In the genomic region with DNA sequence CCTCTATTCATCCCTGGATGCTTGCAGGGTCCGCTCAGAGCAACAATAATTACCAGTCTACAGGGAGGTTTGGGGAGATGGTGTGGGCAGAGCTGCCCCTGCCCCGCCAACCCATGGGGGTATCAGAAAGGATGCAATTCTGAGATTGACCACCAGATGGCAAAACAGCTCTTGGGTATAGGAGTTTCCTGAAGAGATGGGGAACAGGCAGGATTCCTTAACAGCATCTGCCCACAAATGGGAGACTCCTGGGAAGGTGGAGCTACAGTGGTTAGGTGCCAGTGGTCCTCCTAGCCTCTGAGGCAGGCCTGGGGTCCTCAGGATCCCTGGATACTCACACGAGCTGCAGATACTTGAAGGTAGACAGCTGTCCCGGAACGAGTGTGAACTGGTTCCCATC, we compare ENCODE assay signal across 9 mouse cellular contexts. TPM values are rescaled to one million over a fixed set of nuclear protein-coding genes. Genes with fewer than 3 reads are reported as not detected.
DNase-seq lines count a peak whose midpoint lies in the region; ATAC-seq and TF ChIP-seq lines count a peak whose summit lies in the region.
"Had no signal": no experiment of that assay in that cellular context is flagged by ENCODE, and none has a peak within 500 bp of the region (broad histone marks: within the 10 kb centered on the region; RNA-seq: fewer than 3 reads in every experiment).

No protein-coding gene starts in this region.

- no peak overlapping the region for H3K4me3 ChIP-seq in midbrain, postnatal 0 days (ENCODE audit: low read depth, low read length)

- H3K27me3 ChIP-seq in midbrain, postnatal 0 days (ENCODE audit: insufficient read depth, low read length) = no peaks in the 10 kb centered on the region

- TF ChIP-seq CTCF in midbrain, postnatal 0 days (IDR thresholded peaks at IDR 0.05) = peak; percentile 92

- peak; percentile 67 for DNase-seq in layer of hippocampus, adult 11-12 months (ENCODE audit: low spot score)
- DNase-seq in layer of hippocampus, postnatal 36 days = no peak
- peak; percentile 69 for DNase-seq in MN1 (ENCODE audit: low spot score)
- peak; percentile 84 for DNase-seq in cerebellum, postnatal 14 days
- peak; percentile 29 to 42 for DNase-seq in heart, adult 9 months (ENCODE audit: low spot score in 2 of 2)
- DNase-seq in layer of hippocampus, postnatal 10 days (ENCODE audit: low spot score in 2 of 2) = peak; percentile 70 to 73
- peak; percentile 83 for DNase-seq in midbrain, postnatal 0 days (ENCODE audit: low spot score)
- peak; percentile 35 to 76 for DNase-seq in thymus, postnatal 10 days (ENCODE audit: low spot score in 2 of 2)

- H3K27ac ChIP-seq in midbrain, postnatal 0 days (ENCODE audit: low read depth, low read length) = no peak overlapping the region

- ATAC-seq in midbrain, postnatal 0 days (ENCODE audit: low FRiP score) = peak; percentile 33; the same call in 1 of the 2 replicates

- 0 out of 2 replicates have a peak, but pooled peaks cover 5% of the 10 kb centered on the region for H3K9me3 ChIP-seq in midbrain, postnatal 0 days (ENCODE audit: low read length)
- H3K9me3 ChIP-seq: megakaryocyte, embryonic 14.5 days had no signal

- H3K36me3 ChIP-seq in midbrain, postnatal 0 days (ENCODE audit: insufficient read depth, low read length) = peaks cover 18% of the 10 kb centered on the region

- 44% methylated on average over 5 of the region's 5 CpGs for WGBS in midbrain, postnatal 0 days

- no peaks in the 10 kb centered on the region for H3K4me1 ChIP-seq in midbrain, postnatal 0 days (ENCODE audit: insufficient read depth, low read length)

- H3K4me2 ChIP-seq in midbrain, postnatal 0 days (ENCODE audit: low read depth, low read length, poor library complexity, severe bottlenecking) = no peak overlapping the region

- H3K9ac ChIP-seq in midbrain, postnatal 0 days (replicated peaks; ENCODE audit: low read length, poor library complexity, severe bottlenecking) = no peak overlapping the region

RNA-seq across cellular contexts. Expression of a gene that starts 47.4 kb away (rescaled TPM):
- 10 to 100 TPM; 12.5 to 13.1 TPM for total RNA-seq in layer of hippocampus, postnatal 36 days (2021)
- 10 to 100 TPM in 1 of 2 experiments, 1 to 10 TPM in 1; 9.4 to 11.4 TPM for total RNA-seq in layer of hippocampus, postnatal 10 days (2021)
- total RNA-seq in midbrain, postnatal 0 days (2014; rRNA removed) = 6.4 and 6.8 TPM in 2 replicates
- polyA plus RNA-seq in midbrain, postnatal 0 days (2015; fragmentation: Nextera tagmentation; extraction: Ambion mirVana) = 1.1 TPM in 2 replicates

Comparison
In these comparisons a context has a peak if more than half of its experiments do, and no peak if none do; other contexts are left out.
1. DNase-seq: peak in layer of hippocampus, adult 11-12 months (single experiment), MN1 (single experiment), cerebellum, postnatal 14 days (2 of 2), heart, adult 9 months (2 of 2), layer of hippocampus, postnatal 10 days (2 of 2), midbrain, postnatal 0 days (single experiment) and thymus, postnatal 10 days (2 of 2); none in layer of hippocampus, postnatal 36 days (0 of 2).